Mouse (Mus musculus): ENCODE measurements at regions not wholly inside any gene's neighbourhood (a gene's known extent, or its start where the extent isn't known, plus 50 kb on each side); places are given as distances from the start of the nearest gene placed in this dataset.

GRCm38 (mm10) chr12:25250881-25251280 is 153.9 kb upstream of the Id2 start:
- no peak for DNase-seq

- no peak for DNase-seq
Observed at GRCm38 (mm10) chr12:25248681-25249366, 151.9 kb upstream of the Id2 start.

GRCm38 (mm10) chr12:25246566-25246965 is 149.6 kb upstream of the Id2 start:
- DNase-seq = no peak

- DNase-seq = no peak
Observed at GRCm38 (mm10) chr12:25245661-25246060, 148.7 kb upstream of the Id2 start.

- DNase-seq = no peak
Observed at GRCm38 (mm10) chr12:25245251-25245650, 148.3 kb upstream of the Id2 start.

- DNase-seq = no peak
Observed at GRCm38 (mm10) chr12:25244666-25245065, 147.7 kb upstream of the Id2 start.

GRCm38 (mm10) chr12:25243901-25244300 is 147.0 kb upstream of the Id2 start:
- DNase-seq = no peak

GRCm38 (mm10) chr12:25242369-25242768 is 145.4 kb upstream of the Id2 start:
- no peak for DNase-seq

- DNase-seq = no peak
Observed at GRCm38 (mm10) chr12:25241675-25242074, 144.7 kb upstream of the Id2 start.

GRCm38 (mm10) chr12:25240796-25241195 is 143.9 kb upstream of the Id2 start:
- DNase-seq = no peak

GRCm38 (mm10) chr12:25240142-25240541 is 143.2 kb upstream of the Id2 start:
- peak; percentile 40 for DNase-seq

- no peak for DNase-seq
Observed at GRCm38 (mm10) chr12:25235071-25235470, 138.1 kb upstream of the Id2 start.

GRCm38 (mm10) chr12:25234636-25235035 is 137.7 kb upstream of the Id2 start:
- no peak for DNase-seq

GRCm38 (mm10) chr12:25233027-25233535 is 136.1 kb upstream of the Id2 start:
- peak; percentile 33 for DNase-seq

GRCm38 (mm10) chr12:25232358-25233026 is 135.6 kb upstream of the Id2 start:
- DNase-seq = no peak

GRCm38 (mm10) chr12:25228708-25229107 is 131.8 kb upstream of the Id2 start:
- no peak for DNase-seq

GRCm38 (mm10) chr12:25227736-25228135 is 130.8 kb upstream of the Id2 start:
- DNase-seq = no peak

GRCm38 (mm10) chr12:25224644-25225043 is 127.7 kb upstream of the Id2 start:
- DNase-seq = peak; percentile 61

- DNase-seq = peak; percentile 56
Observed at GRCm38 (mm10) chr12:25224201-25224600, 127.3 kb upstream of the Id2 start.

- DNase-seq = no peak
Observed at GRCm38 (mm10) chr12:25223539-25223938, 126.6 kb upstream of the Id2 start.

- no peak for DNase-seq
Observed at GRCm38 (mm10) chr12:25220780-25221106, 123.8 kb upstream of the Id2 start.

GRCm38 (mm10) chr12:25220096-25220779 is 123.3 kb upstream of the Id2 start:
- peak; percentile 82 for DNase-seq

- peak; percentile 46 for DNase-seq
Observed at GRCm38 (mm10) chr12:25219546-25219945, 122.6 kb upstream of the Id2 start.

Data from kidney, postnatal 14 days (tissue).